Mouse (Mus musculus) liver, embryonic 14 days (tissue): ENCODE data around the gene Olfr1079. TPM values are rescaled to one million over a fixed set of nuclear protein-coding genes. Genes with fewer than 3 reads are reported as not detected.

Experiments
- polyA plus RNA-seq: library from polyadenylated mRNA; depleted of rRNA; stranded (reverse); fragments of >200 nt; gene quantifications from 2 replicates; pipeline ENCODE4 v1.2.3, GENCODE M21; 2012; rRNA removed

The Olfr1079 gene
- polyA plus RNA-seq: not detected in 2 replicates

GRCm38 (mm10) chr2:86542380-86542779 is at the start of gene Olfr1079:
Gene Olfr1079 (minus strand): TSS chr2:86542480.

GRCm38 (mm10) chr2:86558135-86558534 is 15.9 kb upstream of the Olfr1079 start, which contains the start of gene Olfr1080:
Gene Olfr1080 (minus strand): TSS chr2:86558235.

GRCm38 (mm10) chr2:86508161-86508560 is 34.1 kb downstream of the Olfr1079 start, which contains the start of gene Olfr1076:
Gene Olfr1076 (plus strand): TSS chr2:86508461.

GRCm38 (mm10) chr2:86487286-86487685 is 55.0 kb downstream of the Olfr1079 start, which contains the start of gene Olfr228:
Gene Olfr228 (minus strand): TSS chr2:86487386.

Other genes starting within 250 kb of the Olfr1079 start
- not detected in 2 replicates for gene Olfr1053, start 227.2 kb downstream of the Olfr1079 start, polyA plus RNA-seq
- gene Olfr1054, start 207.0 kb downstream of the Olfr1079 start, polyA plus RNA-seq: not detected in 2 replicates
- gene Olfr1055, start 192.2 kb downstream of the Olfr1079 start, polyA plus RNA-seq: not detected in 2 replicates
- not detected in 2 replicates for gene Olfr1056, start 180.0 kb downstream of the Olfr1079 start, polyA plus RNA-seq
- not detected in 2 replicates for gene Olfr1057, start 164.1 kb downstream of the Olfr1079 start, polyA plus RNA-seq
- gene Olfr1058, start 153.9 kb downstream of the Olfr1079 start, polyA plus RNA-seq: not detected in 2 replicates
- gene Olfr1061, start 128.4 kb downstream of the Olfr1079 start, polyA plus RNA-seq: not detected in 2 replicates
- gene Olfr1062, start 115.7 kb downstream of the Olfr1079 start, polyA plus RNA-seq: not detected in 2 replicates
- gene Olfr1065, start 91.9 kb downstream of the Olfr1079 start, polyA plus RNA-seq: not detected in 2 replicates
- gene Olfr1066, start 86.2 kb downstream of the Olfr1079 start, polyA plus RNA-seq: not detected in 2 replicates
- not detected in 2 replicates for gene Olfr228, start 55.1 kb downstream of the Olfr1079 start, polyA plus RNA-seq
- gene Olfr1076, start 34.0 kb downstream of the Olfr1079 start, polyA plus RNA-seq: not detected in 2 replicates
- gene Olfr1080, start 15.8 kb upstream of the Olfr1079 start, polyA plus RNA-seq: not detected in 2 replicates
- gene Olfr1082, start 56.5 kb upstream of the Olfr1079 start, polyA plus RNA-seq: not detected in 2 replicates
- gene Olfr1084, start 97.2 kb upstream of the Olfr1079 start, polyA plus RNA-seq: not detected in 2 replicates
- gene Olfr1085, start 119.5 kb upstream of the Olfr1079 start, polyA plus RNA-seq: not detected in 2 replicates
- not detected in 2 replicates for gene Olfr1086, start 137.6 kb upstream of the Olfr1079 start, polyA plus RNA-seq
- gene Olfr1087, start 155.9 kb upstream of the Olfr1079 start, polyA plus RNA-seq: not detected in 2 replicates
- not detected in 2 replicates for gene Olfr1089, start 191.2 kb upstream of the Olfr1079 start, polyA plus RNA-seq
- not detected in 2 replicates for gene Olfr1090, start 216.5 kb upstream of the Olfr1079 start, polyA plus RNA-seq
- not detected in 2 replicates for gene Olfr1093, start 240.0 kb upstream of the Olfr1079 start, polyA plus RNA-seq